Mouse (Mus musculus): ENCODE measurements at regions not wholly inside any gene's neighbourhood (a gene's known extent, or its start where the extent isn't known, plus 50 kb on each side); places are given as distances from the start of the nearest gene placed in this dataset.

- no peak for TF ChIP-seq MYOD1 (IDR thresholded peaks at IDR 0.05; ENCODE audit: control insufficient read depth in 1 of 3, insufficient read length in 2 of 3, low read depth in 2 of 3)
- no peak for TF ChIP-seq POLR2A (IDR thresholded peaks at IDR 0.05; ENCODE audit: insufficient read length, low read depth)
- no peak for TF ChIP-seq CEBPB (IDR thresholded peaks at IDR 0.05; ENCODE audit: insufficient read depth, poor library complexity, severe bottlenecking)
- no peak for TF ChIP-seq MAX (IDR thresholded peaks at IDR 0.05; ENCODE audit: low read depth)
- TF ChIP-seq USF1 (IDR thresholded peaks at IDR 0.05; ENCODE audit: low read depth), result no peak
These were observed 308.1 kb upstream of the Cdh5 start for GRCm38 (mm10) chr8:103793331-103793730.

Data from myocyte (in vitro differentiated cells).